Mouse (Mus musculus): ENCODE data around the gene Ccdc180.

Ccdc180 gene

DNA sequence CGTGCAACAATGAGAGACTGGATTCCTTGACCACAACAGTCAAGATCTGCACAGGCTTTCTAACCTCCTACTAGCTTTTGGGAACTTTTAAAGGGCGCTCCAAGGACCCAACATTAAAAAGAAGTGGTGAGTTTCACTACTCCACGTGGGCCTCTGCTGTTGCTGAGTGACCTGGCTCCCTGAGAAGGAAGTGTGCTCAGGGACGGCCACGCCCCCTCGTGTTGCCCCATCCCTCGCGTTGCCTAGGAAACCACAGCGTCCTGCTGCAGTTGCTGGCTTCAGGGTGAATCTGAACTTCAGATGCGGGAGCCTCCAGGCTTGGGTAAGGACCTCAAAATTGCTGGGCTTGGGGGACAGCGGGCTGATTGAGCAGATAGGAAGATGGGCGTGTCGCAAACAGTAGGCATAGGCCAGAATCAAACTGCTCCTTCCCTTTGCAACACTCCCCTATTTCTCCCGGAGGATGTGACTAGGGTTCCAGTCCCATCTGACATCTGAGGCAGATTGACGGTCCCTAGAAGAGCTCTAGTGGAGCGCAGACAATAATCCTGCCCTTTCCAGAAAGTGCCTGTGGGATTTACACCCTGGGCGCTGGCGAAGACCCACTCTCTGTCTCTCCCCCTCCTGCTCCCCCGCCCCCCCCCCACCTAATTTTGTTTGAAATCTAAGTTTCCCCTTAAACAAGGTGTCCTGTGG lies at the start of gene Ccdc180:
Gene Ccdc180 (plus strand): TSS at position 238 of the 696 bp plus-strand sequence.
- peak; percentile 68 to 79 for DNase-seq (ENCODE audit: low spot score in 2 of 2)

DNA sequence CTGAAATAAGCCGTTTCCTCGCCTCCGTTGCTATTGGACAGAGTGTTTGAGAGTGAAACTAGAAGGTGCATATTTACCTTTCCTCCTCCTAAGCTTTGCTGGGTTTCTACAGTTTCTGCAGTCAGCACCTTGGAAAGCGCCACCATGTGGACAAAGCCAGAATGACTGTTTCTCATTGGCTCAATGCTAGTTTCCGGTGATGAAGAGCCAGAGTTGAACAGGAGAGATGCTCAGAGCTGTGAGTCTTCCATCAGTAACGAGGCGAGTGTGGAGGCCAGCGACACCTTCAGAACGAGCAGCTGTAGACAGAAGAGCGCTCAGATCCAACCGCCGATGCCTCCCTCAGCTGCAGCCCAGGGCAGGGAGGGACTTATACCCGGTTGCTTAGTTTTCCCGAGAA lies 45.7 kb upstream of the Ccdc180 start:
- no peak for DNase-seq (ENCODE audit: low spot score in 2 of 2)

DNA sequence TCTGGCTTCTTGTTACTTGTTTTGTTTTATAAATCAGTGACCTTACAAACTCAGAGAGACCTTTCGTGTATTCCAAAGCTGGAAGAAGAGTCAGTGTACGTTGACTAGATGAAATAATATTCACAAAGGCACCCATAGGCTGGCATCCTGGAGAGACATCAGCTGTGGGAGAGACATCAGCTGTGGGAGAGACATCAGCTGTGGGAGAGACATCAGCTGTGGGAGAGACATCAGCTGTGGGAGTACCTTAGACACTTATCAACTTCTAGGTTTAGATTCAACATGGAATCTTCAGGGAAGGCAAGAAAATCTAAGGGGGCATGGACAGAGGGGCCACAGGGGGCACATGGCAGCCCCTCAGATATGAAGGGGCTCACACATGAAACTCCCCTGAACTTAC lies 43.8 kb upstream of the Ccdc180 start:
- DNase-seq (ENCODE audit: low spot score in 2 of 2): no peak

DNA sequence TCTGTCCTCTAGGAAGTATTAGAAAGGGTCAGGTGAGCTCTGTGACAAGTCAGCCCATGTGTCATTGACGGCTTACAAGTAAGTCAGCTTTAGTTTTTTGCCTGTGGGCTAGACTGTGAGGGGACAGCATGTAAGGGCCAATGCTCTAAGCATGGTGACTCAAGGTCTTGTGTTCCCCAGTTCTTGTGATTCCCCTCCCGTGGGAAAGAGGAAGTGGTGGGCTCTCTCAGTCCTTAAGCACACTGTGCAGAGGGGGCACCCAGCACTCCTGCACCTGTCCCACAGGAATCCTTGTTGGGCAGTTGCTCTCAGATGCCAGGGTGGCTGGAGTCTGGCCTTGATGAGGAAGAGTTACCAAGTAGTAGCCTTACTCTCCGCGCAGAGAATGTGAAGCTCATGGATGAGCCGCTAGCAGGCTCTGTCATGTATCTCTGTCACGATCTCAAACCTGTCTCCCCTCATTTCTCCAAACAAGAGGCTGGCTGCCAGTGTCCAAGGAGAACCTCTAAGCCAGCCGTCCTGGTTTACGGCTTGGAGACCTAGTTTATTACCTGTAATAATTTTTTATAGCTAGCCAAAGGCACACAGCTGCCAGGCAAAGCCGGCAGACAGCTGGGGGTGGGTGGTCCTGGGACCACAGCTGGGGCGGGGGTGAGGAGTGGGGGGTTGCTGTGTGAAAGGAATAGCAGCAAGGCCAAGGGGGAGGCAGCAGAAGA lies 41.8 kb upstream of the Ccdc180 start, which contains the start of gene Stra6l:
Gene Stra6l (plus strand): TSS at position 556 of the 716 bp plus-strand sequence.
- DNase-seq (ENCODE audit: low spot score in 2 of 2): no peak

DNA sequence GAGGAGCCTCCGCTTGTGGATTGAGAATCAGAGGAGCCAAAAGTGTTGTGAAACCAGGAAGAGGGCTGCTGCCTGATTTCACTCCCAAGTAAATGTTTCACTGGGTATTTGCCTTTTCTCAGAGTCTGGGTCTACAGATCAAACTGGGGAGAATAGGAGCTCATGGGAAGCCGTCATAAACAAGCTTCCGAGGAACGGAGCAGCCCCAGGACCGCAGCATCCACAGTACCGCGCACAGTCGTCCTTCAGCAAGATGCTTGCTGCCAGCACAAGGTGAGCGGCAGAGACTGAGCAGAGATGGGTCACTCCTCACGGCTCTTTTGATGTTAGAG lies 41.3 kb upstream of the Ccdc180 start:
- no peak for DNase-seq (ENCODE audit: low spot score in 2 of 2)

DNA sequence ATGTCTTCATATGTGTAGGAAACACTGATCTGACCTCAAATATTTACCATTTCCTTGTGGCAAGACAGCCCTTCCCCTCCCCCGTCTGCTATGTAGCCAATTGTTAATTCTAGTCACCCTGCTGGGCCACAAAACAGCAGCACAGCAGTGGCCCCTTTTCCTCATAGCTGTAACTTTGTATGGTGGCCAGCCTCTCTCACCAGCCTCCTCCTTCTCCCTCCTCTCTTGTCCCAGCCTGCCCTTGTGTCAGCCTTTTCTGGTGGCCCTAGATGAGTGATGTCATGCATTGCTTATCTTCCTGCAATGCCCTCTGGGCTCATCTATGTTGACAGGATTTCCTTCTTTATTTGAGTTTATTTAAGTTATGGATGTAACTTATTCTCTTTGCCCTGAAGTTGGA lies 40.7 kb upstream of the Ccdc180 start:
- no peak for DNase-seq (ENCODE audit: low spot score in 2 of 2)

DNA sequence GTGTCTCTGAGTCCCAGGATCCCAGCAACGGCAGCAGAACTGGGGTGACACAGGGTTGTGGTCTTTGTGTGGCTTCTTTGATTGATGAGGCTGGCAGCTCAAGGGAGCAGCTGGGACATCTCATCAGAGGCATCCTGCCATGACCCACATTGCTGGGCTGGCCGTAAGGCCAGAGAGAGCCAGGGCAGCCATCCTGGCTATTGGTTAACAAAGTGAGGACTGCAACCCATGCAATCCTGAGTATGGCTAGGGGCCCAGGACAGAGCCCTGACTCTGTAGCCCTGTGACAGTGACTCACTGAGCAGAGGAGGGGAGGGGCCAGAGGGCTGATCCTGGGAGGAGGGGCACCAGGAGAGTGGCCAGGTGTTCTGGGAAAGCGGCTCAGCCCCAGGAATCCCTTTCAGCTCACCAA lies 38.5 kb upstream of the Ccdc180 start:
- peak in 1 of 2 experiments; percentile 3 for DNase-seq (ENCODE audit: low spot score in 2 of 2)

DNA sequence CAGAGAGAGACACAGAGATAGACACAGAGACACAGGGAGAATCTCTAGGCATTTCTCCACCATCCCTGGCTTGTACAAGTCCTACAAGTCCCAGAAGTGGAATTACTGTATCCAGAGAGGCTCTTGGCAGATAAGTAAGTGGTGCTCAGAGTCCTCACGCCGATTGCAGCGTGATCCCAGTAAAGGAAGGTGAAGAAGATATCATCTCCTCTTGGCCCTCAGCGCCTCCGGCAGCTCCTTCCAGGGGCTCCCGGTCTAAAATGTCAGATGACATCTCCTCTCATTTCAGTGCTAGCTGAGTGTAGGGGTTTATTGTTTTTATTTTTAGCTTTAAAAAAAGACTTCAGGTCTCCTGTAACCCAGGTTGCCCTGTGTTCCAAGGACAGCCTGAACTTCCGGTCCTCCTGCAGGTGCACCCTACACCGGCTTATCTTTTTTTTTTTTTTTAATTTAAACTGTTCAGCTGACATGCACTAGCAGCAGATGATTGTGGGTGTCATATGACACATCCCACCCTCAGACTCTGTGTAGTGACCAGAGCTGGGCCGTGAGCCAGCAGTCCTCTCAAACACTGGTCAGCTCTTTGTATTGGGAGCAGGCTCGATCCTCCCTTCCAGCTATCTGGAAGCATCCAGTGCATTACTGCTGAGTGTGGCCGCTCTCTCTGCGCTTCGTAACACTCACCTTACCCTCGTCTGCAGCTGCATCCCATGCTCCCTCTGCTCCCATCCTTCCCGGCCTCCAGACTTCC lies 36.4 kb upstream of the Ccdc180 start:
- DNase-seq (ENCODE audit: low spot score in 2 of 2): no peak

DNA sequence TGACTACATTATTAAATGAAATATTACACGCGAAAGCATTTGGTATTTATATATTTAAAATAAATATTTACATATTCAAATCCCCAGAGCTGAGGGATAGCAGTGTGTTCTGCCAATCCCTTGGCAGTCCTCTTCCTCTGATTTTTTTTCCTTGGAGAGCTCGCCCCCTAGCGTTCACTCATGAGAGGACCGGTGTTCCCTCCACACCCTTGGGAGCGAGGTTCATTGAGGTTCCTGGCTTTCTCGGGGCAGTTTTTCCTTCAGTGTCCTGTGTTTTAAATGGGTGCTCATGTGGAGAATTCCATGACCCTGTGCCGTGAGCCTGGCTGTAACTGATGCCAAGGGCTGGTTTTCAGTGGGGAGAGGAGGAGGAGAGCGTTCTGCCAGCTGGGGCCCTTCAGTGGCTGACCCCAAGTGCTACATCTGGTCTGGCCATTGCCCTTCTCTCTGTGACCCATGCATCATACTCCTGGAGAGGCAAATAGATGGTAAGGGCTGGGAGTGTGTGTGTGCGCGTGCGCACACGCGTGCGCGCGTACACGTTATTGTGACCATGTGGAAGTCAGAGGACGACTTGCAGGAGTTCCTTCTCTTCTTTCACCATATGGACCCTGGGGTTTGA lies 34.2 kb upstream of the Ccdc180 start:
- peak; percentile 41 to 72 for DNase-seq (ENCODE audit: low spot score in 2 of 2)

DNA sequence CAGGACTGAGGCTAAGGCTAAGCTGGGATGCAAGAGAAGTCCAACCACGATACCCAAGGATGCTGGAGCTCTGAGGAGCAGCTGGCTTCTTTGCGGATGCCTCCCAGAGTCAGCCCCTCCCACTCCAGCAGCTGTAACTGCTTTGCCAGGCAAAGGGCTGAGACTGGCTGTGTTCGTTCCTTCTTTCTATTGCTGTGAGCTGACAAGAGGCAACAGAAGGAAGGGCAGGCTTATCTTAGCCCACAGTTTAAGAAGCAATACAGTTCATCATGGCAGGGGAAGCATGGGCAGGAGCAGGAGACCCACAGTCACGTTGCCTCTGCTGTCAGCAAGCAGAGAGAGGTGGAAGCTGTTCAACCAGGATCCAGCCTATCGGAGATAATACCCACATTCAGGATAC lies 28.9 kb upstream of the Ccdc180 start:
- no peak for DNase-seq (ENCODE audit: low spot score in 2 of 2)

DNA sequence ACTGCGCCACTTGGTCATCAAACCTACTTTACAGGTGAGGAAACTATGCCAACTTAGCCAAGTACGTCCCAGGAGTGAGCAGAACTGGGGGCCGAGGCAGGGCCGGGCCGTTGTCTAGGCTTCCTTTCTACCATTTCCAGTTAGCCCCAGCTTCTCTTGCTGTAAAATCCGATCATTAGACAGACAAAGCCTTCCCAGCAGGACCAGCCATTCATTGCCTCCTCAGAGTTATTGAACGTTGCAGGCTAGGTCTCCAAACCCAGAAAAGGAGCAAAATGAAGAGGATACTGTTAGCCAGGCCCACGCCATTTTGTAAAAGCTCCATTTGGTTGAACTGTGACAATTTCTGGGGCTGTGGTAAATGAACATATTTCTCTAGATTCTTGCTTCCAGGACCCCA lies 22.7 kb upstream of the Ccdc180 start:
- no peak for DNase-seq (ENCODE audit: low spot score in 2 of 2)

DNA sequence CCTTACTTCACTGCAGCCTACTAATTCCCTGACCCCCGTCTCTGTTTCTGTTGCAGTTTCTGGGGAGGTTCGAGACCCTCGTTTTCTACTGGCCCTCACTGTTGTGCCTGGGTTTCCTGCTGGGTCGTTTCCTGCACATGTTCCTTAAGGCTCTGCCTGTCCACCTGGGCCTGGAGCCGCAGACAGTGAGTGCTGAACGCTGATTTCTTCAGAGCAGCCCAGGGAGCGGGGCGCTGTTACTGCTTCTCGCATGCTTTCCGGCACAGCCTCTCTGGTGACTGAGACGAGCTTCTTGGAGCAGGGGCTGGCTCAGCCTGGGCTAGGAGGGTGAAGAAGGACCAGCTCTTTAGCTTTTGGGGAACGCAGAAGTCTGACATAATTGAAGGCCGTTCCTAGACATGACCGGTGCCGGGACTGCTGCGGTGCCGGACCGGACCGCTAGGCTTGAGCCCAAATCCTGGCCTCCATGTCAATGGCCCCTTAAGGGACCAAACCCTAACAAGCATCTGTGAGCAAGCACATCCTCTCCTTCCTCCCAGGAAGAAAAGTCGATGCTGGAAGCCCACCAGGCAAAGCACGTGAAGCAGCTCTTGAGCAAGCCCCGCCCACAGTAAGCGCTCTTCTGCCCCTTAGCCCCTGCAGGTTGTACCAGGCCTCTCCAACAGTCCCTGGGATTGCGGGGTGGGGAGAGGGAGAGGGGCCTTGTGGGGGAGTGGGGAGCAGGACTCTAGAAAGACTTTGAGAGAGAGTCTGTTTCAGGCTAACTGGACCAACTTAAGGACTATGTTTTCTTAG lies 20.9 kb upstream of the Ccdc180 start:
- no peak for DNase-seq (ENCODE audit: low spot score in 2 of 2)

DNA sequence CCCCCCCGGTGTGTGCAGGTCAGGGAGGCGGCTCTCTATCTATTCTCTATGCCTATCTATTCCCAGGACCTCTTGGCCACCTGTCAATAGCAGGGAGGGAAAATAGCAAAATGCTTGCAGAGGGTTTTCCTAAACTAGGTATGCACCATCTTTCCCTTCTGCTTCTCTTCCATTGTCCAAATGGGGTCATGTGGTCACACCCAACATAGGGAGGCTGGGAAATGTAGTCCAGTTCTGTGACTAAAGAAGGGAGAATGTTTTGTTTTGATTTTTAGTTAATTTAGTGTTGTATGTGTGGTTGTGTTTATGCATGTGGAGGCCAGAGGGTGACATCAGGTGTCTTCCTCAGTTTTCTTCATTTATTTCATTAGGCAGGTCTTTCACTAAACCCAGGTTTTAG lies 18.0 kb upstream of the Ccdc180 start:
- no peak for DNase-seq (ENCODE audit: low spot score in 2 of 2)

DNA sequence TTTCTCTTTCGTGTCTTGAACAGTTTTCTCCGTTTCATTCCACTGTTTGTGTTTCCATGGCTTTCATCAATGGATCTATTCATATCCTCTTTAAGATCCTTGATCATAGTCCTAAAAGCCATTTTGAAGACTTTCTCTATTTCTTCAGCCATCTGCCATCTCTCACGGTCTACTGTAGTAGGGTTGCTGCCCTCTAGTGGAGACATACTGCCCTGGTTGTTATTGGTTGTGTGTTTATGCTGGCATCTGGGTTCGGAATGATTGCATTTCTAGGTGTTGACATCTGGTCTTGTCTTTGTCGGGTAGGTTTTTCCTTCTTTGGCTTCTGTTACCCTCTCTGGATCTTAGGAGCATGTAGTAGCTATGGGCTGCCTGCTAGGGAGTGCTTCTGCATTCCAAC lies 11.2 kb upstream of the Ccdc180 start:
- DNase-seq (ENCODE audit: low spot score in 2 of 2): peak; percentile 1 to 9

DNA sequence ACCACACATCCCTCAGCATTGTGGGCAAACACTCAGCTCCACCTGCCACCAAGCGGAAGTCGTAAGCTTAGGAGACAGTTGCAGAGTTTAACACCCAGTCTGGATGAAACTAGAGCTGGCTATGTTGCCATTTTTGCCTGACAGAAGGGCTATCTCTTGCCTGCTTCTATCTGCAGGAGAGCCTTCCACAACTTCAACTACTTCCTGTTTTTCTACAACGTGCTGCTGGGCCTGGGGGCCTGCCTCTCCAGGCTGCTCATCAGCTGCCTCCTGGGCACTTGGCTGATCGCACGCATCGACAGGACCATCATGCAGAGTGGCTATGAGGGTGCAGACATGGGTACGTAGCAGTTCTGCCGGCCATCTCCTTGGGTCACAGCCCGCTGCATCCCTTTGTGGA lies 7.6 kb upstream of the Ccdc180 start:
- no peak for DNase-seq (ENCODE audit: low spot score in 2 of 2)

DNA sequence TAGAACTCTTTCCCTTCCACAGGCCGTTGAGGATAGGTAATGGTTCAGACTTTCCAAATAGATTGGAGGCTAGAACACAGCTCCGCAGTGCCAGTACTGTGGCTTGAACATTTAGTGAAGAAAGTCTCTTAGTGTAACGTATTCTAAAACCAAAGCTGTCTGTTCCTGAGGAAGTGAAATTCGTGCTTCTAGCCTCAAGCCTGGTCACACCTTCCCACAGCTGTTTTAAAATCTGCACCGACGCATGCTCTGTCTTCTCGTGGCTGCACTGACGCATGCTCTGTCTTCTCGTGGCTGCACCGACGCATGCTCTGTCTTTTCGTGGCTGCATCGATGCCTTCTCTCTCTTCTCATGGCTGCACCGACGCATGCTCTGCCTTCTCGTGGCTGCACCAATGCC lies 6.9 kb upstream of the Ccdc180 start:
- no peak for DNase-seq (ENCODE audit: low spot score in 2 of 2)

DNA sequence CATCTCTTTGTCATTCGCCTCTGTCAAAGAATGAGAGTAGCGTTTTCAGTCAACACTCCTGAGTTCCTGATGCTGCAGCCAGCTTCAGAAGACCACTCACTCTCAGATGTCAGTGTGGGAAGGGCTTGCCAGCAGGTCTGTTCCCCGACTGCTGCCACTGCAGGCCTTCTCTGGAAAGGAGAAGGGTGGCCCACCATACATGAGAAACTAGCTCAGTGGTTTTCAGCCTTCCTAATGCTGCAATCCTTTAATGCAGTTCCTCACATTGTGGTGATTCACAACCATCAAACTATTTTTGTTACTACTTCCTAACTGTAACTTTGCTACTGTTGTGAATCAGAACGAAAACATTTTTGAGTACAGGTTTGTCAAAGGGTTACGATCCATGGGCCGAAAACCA lies 616 bp upstream of the Ccdc180 start:
- DNase-seq (ENCODE audit: low spot score in 2 of 2): no peak

DNA sequence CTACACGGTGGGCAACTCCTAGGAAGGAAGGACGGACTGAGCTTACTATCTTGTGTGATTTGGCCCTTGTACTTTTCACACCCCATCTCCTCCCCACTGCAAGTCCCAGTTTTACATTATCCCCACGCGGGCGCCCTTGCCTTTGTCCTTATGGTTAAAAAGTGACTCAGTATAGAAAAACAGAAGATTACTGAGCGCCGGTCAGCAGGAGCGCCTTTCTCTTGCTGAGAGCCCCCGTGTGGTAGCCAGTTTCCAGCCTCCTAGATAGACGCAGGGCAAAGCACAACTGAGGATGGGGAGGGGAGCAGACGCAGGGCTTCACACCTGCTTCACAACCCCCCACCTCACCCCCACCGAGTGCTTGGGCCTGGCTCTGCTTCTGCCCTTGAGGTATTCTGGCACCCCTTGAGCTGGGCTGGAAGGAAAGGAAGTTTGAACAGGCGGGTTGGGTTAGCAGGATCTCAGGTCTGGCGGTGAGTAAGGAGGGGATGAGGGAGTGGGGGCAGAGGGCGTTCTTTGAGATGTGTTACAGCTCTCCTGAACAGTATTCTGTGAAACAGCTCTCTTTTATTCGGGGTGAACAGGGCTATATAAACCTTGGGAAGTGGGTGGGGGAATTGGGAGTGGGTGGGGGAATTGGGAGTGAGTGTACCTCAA lies 6.5 kb downstream of the Ccdc180 start:
- DNase-seq (ENCODE audit: low spot score in 2 of 2): no peak

DNA sequence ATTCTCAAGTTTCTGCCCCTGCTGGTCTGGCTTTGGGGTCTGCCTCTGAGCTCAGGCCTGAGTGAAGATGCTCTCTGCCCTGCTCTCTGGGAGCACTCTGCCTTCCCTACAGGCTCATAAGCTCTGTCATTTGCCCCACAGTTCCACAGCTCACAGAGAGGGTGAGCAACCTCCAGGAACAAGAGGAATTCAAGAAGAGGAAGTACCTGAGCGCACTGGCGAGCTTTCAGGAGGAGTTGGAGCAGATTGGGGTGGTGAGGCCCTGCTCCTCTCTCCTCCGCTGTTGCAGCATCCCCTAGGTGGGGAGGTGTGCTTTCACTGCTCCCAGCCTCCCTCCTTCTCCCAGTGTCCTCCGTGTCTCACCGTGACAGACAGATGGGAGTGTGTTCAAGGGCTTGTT lies 8.3 kb downstream of the Ccdc180 start:
- no peak for DNase-seq (ENCODE audit: low spot score in 2 of 2)

DNA sequence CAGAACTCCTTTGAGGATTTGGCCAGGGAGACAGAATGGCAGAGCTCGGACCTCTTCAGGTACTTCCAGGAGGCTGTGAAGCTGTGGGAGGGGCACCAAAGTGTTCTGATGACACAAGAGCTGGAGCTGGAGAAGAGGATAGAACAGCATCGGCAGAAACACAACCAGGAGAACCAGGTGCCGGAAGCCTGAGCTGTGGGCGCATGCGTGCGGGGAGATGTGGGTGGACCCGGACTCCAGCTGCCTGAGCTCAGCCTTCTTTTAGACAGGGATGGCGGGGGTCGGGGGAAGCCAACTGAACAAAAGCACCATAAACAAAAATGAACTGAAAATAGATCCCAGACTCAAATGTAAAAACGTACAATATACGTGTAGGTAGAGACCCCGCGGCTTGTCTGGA lies 19.2 kb downstream of the Ccdc180 start:
- DNase-seq (ENCODE audit: low spot score in 2 of 2): no peak

DNA sequence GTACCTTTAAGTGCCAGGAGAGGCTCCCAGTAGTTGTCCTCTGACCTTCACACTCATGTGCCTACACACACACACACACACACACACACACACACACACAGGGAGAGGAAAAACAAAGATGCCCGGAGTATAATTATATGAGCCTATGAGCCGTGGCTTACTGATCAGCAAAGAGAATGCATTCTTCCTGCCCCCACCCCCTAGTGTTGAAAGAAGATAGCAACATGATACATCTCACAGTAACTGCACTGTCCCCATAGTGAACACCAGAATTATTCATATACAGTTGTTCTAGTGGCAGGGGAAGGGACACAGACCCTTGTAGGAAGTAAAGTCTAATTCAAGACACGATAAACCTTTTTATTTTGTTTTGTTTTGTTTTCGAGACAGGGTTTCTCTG lies 19.8 kb downstream of the Ccdc180 start:
- no peak for DNase-seq (ENCODE audit: low spot score in 2 of 2)

All from urinary bladder, postnatal 36 days (tissue).